Mouse (Mus musculus): Measurements from ENCODE around the gene Stx1b. TPM values are rescaled to one million over a fixed set of nuclear protein-coding genes. Genes with fewer than 3 reads are reported as not detected.

Stx1b gene
- polyA plus RNA-seq, 1 experiment from 2014 or later: 6.7 TPM

- no peaks in the 10 kb centered on the region for H3K27me3 ChIP-seq (ENCODE audit: control insufficient read depth, insufficient read depth, low read length)
- H3K4me3 ChIP-seq (ENCODE audit: low read depth, low read length): no peak overlapping the region
- H3K36me3 ChIP-seq (ENCODE audit: control insufficient read depth, insufficient read depth, low read length): peaks cover 33% of the 10 kb centered on the region
- H3K9ac ChIP-seq (ENCODE audit: low read length): no peak overlapping the region
- no peak overlapping the region for H3K27ac ChIP-seq (replicated peaks; ENCODE audit: low read depth, low read length)
- DNase-seq (ENCODE audit: low spot score): no peak
- H3K4me2 ChIP-seq (ENCODE audit: low read depth, severe bottlenecking): no peak overlapping the region
- no peaks in the 10 kb centered on the region for H3K9me3 ChIP-seq (ENCODE audit: control insufficient read depth, low read length)
- no peaks in the 10 kb centered on the region for H3K4me1 ChIP-seq (ENCODE audit: control insufficient read depth, insufficient read depth, low read length)
- no peak for ATAC-seq (ENCODE audit: insufficient number of reproducible peaks, low FRiP score, low TSS enrichment, low read depth)
- 96% methylated on average over 1 of the region's 1 CpGs for WGBS
Observed at GRCm38 (mm10) chr7:127799738-127800137, 24.6 kb downstream of the Stx1b start.

- Histone ChIP-seq H3K4me1 (ENCODE audit: control insufficient read depth, insufficient read depth, low read length) (no peaks in the 10 kb centered on the region), H3K27ac (replicated peaks; ENCODE audit: low read depth, low read length) (no peak overlapping the region), H3K27me3 (ENCODE audit: control insufficient read depth, insufficient read depth, low read length) (no peaks in the 10 kb centered on the region), H3K9ac (ENCODE audit: low read length) (no peak overlapping the region), H3K4me3 (ENCODE audit: low read depth, low read length) (no peak overlapping the region), H3K4me2 (ENCODE audit: low read depth, severe bottlenecking) (no peak overlapping the region), H3K9me3 (ENCODE audit: control insufficient read depth, low read length) (no peaks in the 10 kb centered on the region), H3K36me3 (ENCODE audit: control insufficient read depth, insufficient read depth, low read length) (peaks cover 33% of the 10 kb centered on the region)
- DNase-seq (ENCODE audit: low spot score) (no peak), ATAC-seq (ENCODE audit: insufficient number of reproducible peaks, low FRiP score, low TSS enrichment, low read depth) (no peak)
- WGBS: 90% methylated on average over 13 of the region's 13 CpGs
Observed at GRCm38 (mm10) chr7:127799211-127799610, 25.1 kb downstream of the Stx1b start.

- Histone ChIP-seq H3K27ac (replicated peaks; ENCODE audit: low read depth, low read length) (no peak overlapping the region), H3K4me1 (ENCODE audit: control insufficient read depth, insufficient read depth, low read length) (no peaks in the 10 kb centered on the region), H3K27me3 (ENCODE audit: control insufficient read depth, insufficient read depth, low read length) (no peaks in the 10 kb centered on the region), H3K36me3 (ENCODE audit: control insufficient read depth, insufficient read depth, low read length) (peaks cover 33% of the 10 kb centered on the region), H3K9me3 (ENCODE audit: control insufficient read depth, low read length) (no peaks in the 10 kb centered on the region), H3K4me3 (ENCODE audit: low read depth, low read length) (no peak overlapping the region), H3K9ac (ENCODE audit: low read length) (no peak overlapping the region), H3K4me2 (ENCODE audit: low read depth, severe bottlenecking) (no peak overlapping the region)
- no peak for DNase-seq (ENCODE audit: low spot score)
- 89% methylated on average over 4 of the region's 4 CpGs for WGBS
- ATAC-seq (ENCODE audit: insufficient number of reproducible peaks, low FRiP score, low TSS enrichment, low read depth): no peak
Observed at GRCm38 (mm10) chr7:127798591-127798990, 25.8 kb downstream of the Stx1b start.

- no peak overlapping the region for H3K4me2 ChIP-seq (ENCODE audit: low read depth, severe bottlenecking)
- H3K9me3 ChIP-seq (ENCODE audit: control insufficient read depth, low read length): no peaks in the 10 kb centered on the region
- ATAC-seq (ENCODE audit: insufficient number of reproducible peaks, low FRiP score, low TSS enrichment, low read depth): no peak
- H3K27me3 ChIP-seq (ENCODE audit: control insufficient read depth, insufficient read depth, low read length): no peaks in the 10 kb centered on the region
- H3K4me3 ChIP-seq (ENCODE audit: low read depth, low read length): no peak overlapping the region
- 92% methylated on average over 23 of the region's 23 CpGs for WGBS
- H3K36me3 ChIP-seq (ENCODE audit: control insufficient read depth, insufficient read depth, low read length): peaks cover 35% of the 10 kb centered on the region
- H3K4me1 ChIP-seq (ENCODE audit: control insufficient read depth, insufficient read depth, low read length): no peaks in the 10 kb centered on the region
- H3K9ac ChIP-seq (ENCODE audit: low read length): no peak overlapping the region
- H3K27ac ChIP-seq (replicated peaks; ENCODE audit: low read depth, low read length): no peak overlapping the region
- no peak for DNase-seq (ENCODE audit: low spot score)
Observed at GRCm38 (mm10) chr7:127797076-127797845, 27.1 kb downstream of the Stx1b start.

GRCm38 (mm10) chr7:127785308-127785707 lies 39.0 kb downstream of the Stx1b start, which contains the start of gene Gm49388:
TSS of gene Gm49388 (plus strand) at chr7:127785608.
- H3K9ac ChIP-seq (ENCODE audit: low read length): no peak within 1 kb of the TSS
- H3K9me3 ChIP-seq (ENCODE audit: control insufficient read depth, low read length): no peaks in the 10 kb centered on the region
- ATAC-seq (ENCODE audit: insufficient number of reproducible peaks, low FRiP score, low TSS enrichment, low read depth) (no peak), DNase-seq (ENCODE audit: low spot score) (no peak)
- no peak within 1 kb of the TSS for H3K4me2 ChIP-seq (ENCODE audit: low read depth, severe bottlenecking)
- H3K4me1 ChIP-seq (ENCODE audit: control insufficient read depth, insufficient read depth, low read length): no peaks in the 10 kb centered on the region
- H3K27me3 ChIP-seq (ENCODE audit: control insufficient read depth, insufficient read depth, low read length): no peaks in the 10 kb centered on the region
- 92% methylated on average over 7 of the region's 7 CpGs for WGBS
- peaks cover 42% of the 10 kb centered on the region for H3K36me3 ChIP-seq (ENCODE audit: control insufficient read depth, insufficient read depth, low read length)
- no peak within 1 kb of the TSS for H3K4me3 ChIP-seq (ENCODE audit: low read depth, low read length)
- H3K27ac ChIP-seq (replicated peaks; ENCODE audit: low read depth, low read length): no peak within 1 kb of the TSS

GRCm38 (mm10) chr7:127778350-127778749 lies 46.0 kb downstream of the Stx1b start:
- ATAC-seq (ENCODE audit: insufficient number of reproducible peaks, low FRiP score, low TSS enrichment, low read depth) (no peak), DNase-seq (ENCODE audit: low spot score) (no peak)
- H3K9me3 ChIP-seq (ENCODE audit: control insufficient read depth, low read length): no peaks in the 10 kb centered on the region
- H3K36me3 ChIP-seq (ENCODE audit: control insufficient read depth, insufficient read depth, low read length): peaks cover 7% of the 10 kb centered on the region; the same call in 1 of the 2 replicates
- H3K4me3 ChIP-seq (ENCODE audit: low read depth, low read length): peak overlapping the region; percentile 70
- H3K27ac ChIP-seq (replicated peaks; ENCODE audit: low read depth, low read length): no peak overlapping the region
- H3K9ac ChIP-seq (ENCODE audit: low read length): peak overlapping the region; percentile 92
- peak overlapping the region; percentile 76 for H3K4me2 ChIP-seq (ENCODE audit: low read depth, severe bottlenecking)
- 82% methylated on average over 4 of the region's 4 CpGs for WGBS
- no peaks in the 10 kb centered on the region for H3K27me3 ChIP-seq (ENCODE audit: control insufficient read depth, insufficient read depth, low read length)
- peaks cover 8% of the 10 kb centered on the region for H3K4me1 ChIP-seq (ENCODE audit: control insufficient read depth, insufficient read depth, low read length)

GRCm38 (mm10) chr7:127777474-127778266 lies 46.7 kb downstream of the Stx1b start:
- DNase-seq (ENCODE audit: low spot score) (peak; percentile 74), ATAC-seq (ENCODE audit: insufficient number of reproducible peaks, low FRiP score, low TSS enrichment, low read depth) (peak; percentile 48)
- H3K9ac ChIP-seq (ENCODE audit: low read length): peak overlapping the region; percentile 92
- H3K36me3 ChIP-seq (ENCODE audit: control insufficient read depth, insufficient read depth, low read length): peaks cover 7% of the 10 kb centered on the region; the same call in 1 of the 2 replicates
- peaks cover 8% of the 10 kb centered on the region for H3K4me1 ChIP-seq (ENCODE audit: control insufficient read depth, insufficient read depth, low read length)
- H3K9me3 ChIP-seq (ENCODE audit: control insufficient read depth, low read length): no peaks in the 10 kb centered on the region
- 3% methylated on average over 53 of the region's 66 CpGs for WGBS
- H3K4me2 ChIP-seq (ENCODE audit: low read depth, severe bottlenecking): peak overlapping the region; percentile 76
- no peaks in the 10 kb centered on the region for H3K27me3 ChIP-seq (ENCODE audit: control insufficient read depth, insufficient read depth, low read length)
- H3K4me3 ChIP-seq (ENCODE audit: low read depth, low read length): peak overlapping the region; percentile 70
- peak overlapping the region; percentile 91 for H3K27ac ChIP-seq (replicated peaks; ENCODE audit: low read depth, low read length)

- Histone ChIP-seq H3K4me2 (ENCODE audit: low read depth, severe bottlenecking) (peak overlapping the region; percentile 76), H3K9me3 (ENCODE audit: control insufficient read depth, low read length) (no peaks in the 10 kb centered on the region), H3K9ac (ENCODE audit: low read length) (peak overlapping the region; percentile 92), H3K4me3 (ENCODE audit: low read depth, low read length) (peak overlapping the region; percentile 70), H3K27me3 (ENCODE audit: control insufficient read depth, insufficient read depth, low read length) (no peaks in the 10 kb centered on the region), H3K36me3 (ENCODE audit: control insufficient read depth, insufficient read depth, low read length) (peaks cover 5% of the 10 kb centered on the region; the same call in 1 of the 2 replicates), H3K4me1 (ENCODE audit: control insufficient read depth, insufficient read depth, low read length) (peaks cover 8% of the 10 kb centered on the region), H3K27ac (replicated peaks; ENCODE audit: low read depth, low read length) (peak overlapping the region; percentile 91)
- WGBS: under 1% methylated on average over 46 of the region's 70 CpGs
- DNase-seq (ENCODE audit: low spot score): peak; percentile 96
- ATAC-seq (ENCODE audit: insufficient number of reproducible peaks, low FRiP score, low TSS enrichment, low read depth): peak; percentile 89
Observed at GRCm38 (mm10) chr7:127776878-127777473, 47.4 kb downstream of the Stx1b start.
